Mouse (Mus musculus) brain, embryonic 14.5 days (tissue): ENCODE results near the gene Maff.

ENCODE experiments used
- CTCF ChIP-seq: fragments of 200-500 bp; IDR thresholded peaks from 2 replicates; pipeline ENCODE4 v1.5.1; 2012; ENCODE audit warnings: inconsistent platforms, mild to moderate bottlenecking, moderate library complexity, borderline replicate concordance; ENCODE audit not compliant: insufficient read depth, insufficient read length; ENCODE audit errors: extremely low read depth
- POLR2A ChIP-seq: fragments of 200-500 bp; IDR thresholded peaks from 2 replicates; pipeline ENCODE4 v1.6.1; 2012; ENCODE audit warnings: mild to moderate bottlenecking, inconsistent platforms, borderline replicate concordance; ENCODE audit not compliant: poor library complexity, insufficient read depth, insufficient read length, severe bottlenecking; ENCODE audit errors: extremely low read depth

- TF ChIP-seq CTCF = no peak
- no peak for TF ChIP-seq POLR2A
These were observed 32.2 kb downstream of the Maff start for GRCm38 (mm10) chr15:79378608-79379007.
